Mouse (Mus musculus): ENCODE measurements around the gene Sec14l4. TPM values are rescaled to one million over a fixed set of nuclear protein-coding genes. Genes with fewer than 3 reads are reported as not detected.

Sec14l4 gene
- polyA plus RNA-seq (2015; fragmentation: Nextera tagmentation; extraction: Ambion mirVana), result not detected in 2 replicates

GRCm38 (mm10) chr11:4031126-4031941 is at the start of gene Sec14l4:
Gene Sec14l4, plus strand, starts transcription at chr11:4031462.
- no peak for ATAC-seq (replicated peaks; ENCODE audit: low FRiP score)
- 39% methylated on average over 16 of the region's 16 CpGs for WGBS
- Histone ChIP-seq H3K4me1 (no peaks in the 10 kb centered on the region), H3K4me3 (replicated peaks) (no peak within 1 kb of the TSS), H3K4me2 (no peak within 1 kb of the TSS), H3K9me3 (replicated peaks) (no peaks in the 10 kb centered on the region), H3K9ac (no peak within 1 kb of the TSS), H3K27me3 (peaks cover 8% of the 10 kb centered on the region; the same call in 1 of the 2 replicates), H3K27ac (no peak within 1 kb of the TSS), H3K36me3 (no peaks in the 10 kb centered on the region)

DNA sequence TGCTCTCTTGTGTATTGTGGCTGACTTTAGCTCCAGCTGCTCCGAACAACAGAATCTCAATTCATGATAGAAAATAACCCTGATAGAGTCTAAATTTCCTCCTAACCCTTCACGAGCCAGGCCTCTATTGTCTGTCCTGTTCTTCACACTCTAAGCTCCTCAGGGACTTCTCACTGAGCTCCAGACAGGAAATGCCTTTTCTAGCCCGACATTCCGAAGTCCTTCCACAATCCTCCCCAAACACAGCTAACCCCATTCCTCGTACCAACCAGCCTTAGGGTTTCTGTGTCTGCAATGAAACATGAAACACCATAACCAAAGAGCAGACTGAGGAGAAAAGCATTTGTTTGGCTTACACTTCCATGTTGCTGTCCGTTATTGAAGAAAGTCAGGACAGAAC is 49.7 kb upstream of the Sec14l4 start:
- Histone ChIP-seq H3K36me3 (peaks cover 48% of the 10 kb centered on the region), H3K4me2 (no peak overlapping the region), H3K27me3 (peaks cover 15% of the 10 kb centered on the region), H3K4me3 (replicated peaks) (no peak overlapping the region), H3K9me3 (replicated peaks) (no peaks in the 10 kb centered on the region), H3K27ac (peak overlapping the region; percentile 46; the same call in 1 of the 2 replicates), H3K4me1 (peaks cover 26% of the 10 kb centered on the region), H3K9ac (no peak overlapping the region)
- WGBS, result 55% methylated on average over 6 of the region's 6 CpGs
- no peak for ATAC-seq (replicated peaks; ENCODE audit: low FRiP score)

DNA sequence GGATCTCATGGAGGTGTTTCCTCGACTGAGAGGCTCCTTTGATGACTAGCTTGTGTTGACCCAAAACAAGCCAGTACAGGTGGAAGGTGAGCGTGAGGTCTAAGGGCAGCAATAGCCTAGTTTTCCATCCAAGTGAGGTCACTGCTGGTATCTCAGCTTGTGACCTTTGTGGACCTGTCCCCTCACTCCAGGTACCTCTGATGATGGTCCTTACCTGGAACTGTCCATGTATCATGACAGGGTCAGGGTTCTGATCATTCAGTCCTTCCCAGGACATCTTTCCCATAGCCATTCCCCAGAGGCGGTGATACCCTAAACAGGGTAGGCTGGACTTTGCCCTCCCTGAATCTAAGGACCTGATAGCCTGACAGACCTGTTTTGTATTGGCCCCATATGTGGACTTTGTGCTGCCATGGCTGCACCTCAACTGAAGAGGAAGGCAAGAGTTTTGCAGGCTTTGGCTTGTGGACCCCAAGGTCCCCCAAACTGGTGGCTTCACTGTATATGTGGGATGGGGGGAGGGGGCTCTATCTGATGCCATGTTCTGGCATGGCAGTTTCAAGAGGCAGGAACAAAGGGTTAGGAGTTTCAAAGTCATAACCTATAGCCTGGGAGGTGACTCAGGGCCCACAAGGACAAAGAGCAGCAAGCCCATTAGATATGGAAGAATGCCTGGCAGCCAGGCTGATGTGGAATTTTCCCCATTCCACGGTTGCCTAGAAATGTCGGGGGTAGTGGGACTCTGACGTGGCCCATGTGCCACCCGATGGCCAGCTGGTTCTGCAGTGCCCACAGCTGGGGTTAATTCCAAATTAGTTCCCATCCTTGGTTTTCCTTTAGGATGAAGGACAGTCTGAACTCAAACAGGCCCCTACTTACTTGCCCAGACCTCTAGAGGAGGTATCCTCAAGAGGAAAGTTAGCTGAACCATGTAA is 48.7 kb upstream of the Sec14l4 start:
- WGBS, result 61% methylated on average over 7 of the region's 7 CpGs

DNA sequence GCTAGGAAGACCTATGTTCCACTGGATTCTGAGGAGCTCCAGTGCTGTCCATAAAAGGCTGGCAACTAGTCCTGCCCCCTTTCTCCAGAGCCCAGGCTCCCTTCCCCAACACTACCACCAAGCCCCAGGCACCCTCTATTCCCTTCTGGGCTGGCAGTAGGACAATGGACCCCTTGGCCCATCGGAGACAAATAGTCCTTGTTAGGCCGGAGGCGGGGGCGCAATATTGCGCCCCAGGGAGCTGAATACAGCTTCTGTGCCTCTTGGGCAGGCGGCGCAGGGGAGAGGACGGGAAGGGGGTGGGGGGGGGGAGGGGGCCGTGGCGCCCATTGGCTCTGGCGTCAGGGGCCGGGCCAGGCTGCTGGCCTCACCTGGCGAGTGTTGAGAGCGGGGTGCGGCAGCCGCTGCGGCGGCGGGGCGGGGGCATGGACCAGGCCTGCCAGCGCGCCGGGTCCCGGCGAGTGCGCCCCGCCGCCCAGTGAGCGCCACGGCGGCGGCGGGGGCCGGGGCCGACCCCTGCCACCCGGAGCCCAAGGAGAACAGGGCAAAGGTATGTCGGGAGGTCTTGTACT is 47.9 kb upstream of the Sec14l4 start, which contains the start of gene Gal3st1:
Gene Gal3st1 (plus strand): TSS at position 346 of the 572 bp plus-strand sequence.
- peak within 1 kb of the TSS; percentile 8; the same call in 1 of the 2 replicates for H3K9ac ChIP-seq
- H3K27me3 ChIP-seq, result peaks cover 15% of the 10 kb centered on the region
- WGBS, result under 1% methylated on average over 25 of the region's 37 CpGs
- peaks cover 30% of the 10 kb centered on the region for H3K36me3 ChIP-seq
- ATAC-seq (replicated peaks; ENCODE audit: low FRiP score), result peak; percentile 69
- peak within 1 kb of the TSS; percentile 64 for H3K27ac ChIP-seq
- H3K9me3 ChIP-seq (replicated peaks), result no peaks in the 10 kb centered on the region
- H3K4me1 ChIP-seq, result peaks cover 26% of the 10 kb centered on the region
- peak within 1 kb of the TSS; percentile 52 for H3K4me3 ChIP-seq (replicated peaks)
- peak within 1 kb of the TSS; percentile 79 for H3K4me2 ChIP-seq

More for the DNA sequence above, 48.7 kb upstream of the Sec14l4 start:
- no peaks in the 10 kb centered on the region for H3K9me3 ChIP-seq (replicated peaks)
- H3K36me3 ChIP-seq, result peaks cover 38% of the 10 kb centered on the region
- ATAC-seq (replicated peaks; ENCODE audit: low FRiP score), result no peak
- no peak overlapping the region for H3K9ac ChIP-seq
- H3K27ac ChIP-seq, result peak overlapping the region; percentile 45; the same call in 1 of the 2 replicates
- H3K4me3 ChIP-seq (replicated peaks), result peak overlapping the region; percentile 52
- peak overlapping the region; percentile 79 for H3K4me2 ChIP-seq
- peaks cover 26% of the 10 kb centered on the region for H3K4me1 ChIP-seq
- peaks cover 15% of the 10 kb centered on the region for H3K27me3 ChIP-seq

GRCm38 (mm10) chr11:3983863-3984745 is 47.2 kb upstream of the Sec14l4 start:
- peak overlapping the region; percentile 79 for H3K4me2 ChIP-seq
- 11% methylated on average over 15 of the region's 15 CpGs for WGBS
- H3K27me3 ChIP-seq, result peaks cover 15% of the 10 kb centered on the region
- H3K9ac ChIP-seq, result peak overlapping the region; percentile 8; the same call in 1 of the 2 replicates
- H3K9me3 ChIP-seq (replicated peaks), result no peaks in the 10 kb centered on the region
- peak overlapping the region; percentile 52 for H3K4me3 ChIP-seq (replicated peaks)
- H3K27ac ChIP-seq, result peak overlapping the region; percentile 64
- peak; percentile 75 for ATAC-seq (replicated peaks; ENCODE audit: low FRiP score)
- peaks cover 23% of the 10 kb centered on the region for H3K36me3 ChIP-seq
- peaks cover 26% of the 10 kb centered on the region for H3K4me1 ChIP-seq

DNA sequence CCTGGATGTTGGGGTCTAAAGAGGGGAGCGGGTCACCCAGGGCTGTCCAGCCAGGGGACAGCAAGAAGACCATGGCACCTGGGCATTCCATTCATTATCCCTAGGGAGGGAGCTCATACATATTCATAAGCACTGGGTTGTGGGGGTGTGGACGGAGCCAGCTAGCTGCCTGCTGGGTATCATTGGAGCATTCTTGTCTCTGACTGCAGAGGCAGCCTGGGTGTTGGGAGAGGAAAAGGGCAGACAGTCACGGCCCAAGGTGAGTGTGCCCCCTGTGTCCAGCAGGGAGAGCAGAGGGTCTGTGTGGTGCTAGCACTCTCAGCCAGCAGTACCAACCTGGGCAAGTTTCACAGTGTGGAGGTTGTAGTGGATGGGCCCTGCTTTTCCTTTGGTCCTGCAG is 41.5 kb upstream of the Sec14l4 start:
- H3K9ac ChIP-seq, result no peak overlapping the region
- ATAC-seq (replicated peaks; ENCODE audit: low FRiP score), result no peak
- WGBS, result 71% methylated on average over 3 of the region's 3 CpGs
- no peak overlapping the region for H3K4me2 ChIP-seq
- no peak overlapping the region for H3K4me3 ChIP-seq (replicated peaks)
- H3K27me3 ChIP-seq, result no peaks in the 10 kb centered on the region
- H3K27ac ChIP-seq, result no peak overlapping the region
- no peaks in the 10 kb centered on the region for H3K9me3 ChIP-seq (replicated peaks)
- peaks cover 2% of the 10 kb centered on the region for H3K4me1 ChIP-seq
- H3K36me3 ChIP-seq, result no peaks in the 10 kb centered on the region

- no peak for ATAC-seq (replicated peaks; ENCODE audit: low FRiP score)
- Histone ChIP-seq H3K4me1 (peaks cover 5% of the 10 kb centered on the region), H3K36me3 (no peaks in the 10 kb centered on the region), H3K9ac (no peak overlapping the region), H3K4me3 (replicated peaks) (no peak overlapping the region), H3K4me2 (no peak overlapping the region), H3K27me3 (peaks cover 26% of the 10 kb centered on the region), H3K27ac (no peak overlapping the region), H3K9me3 (replicated peaks) (no peaks in the 10 kb centered on the region)
- WGBS, result 75% methylated on average over 6 of the region's 6 CpGs
Measured at GRCm38 (mm10) chr11:3993132-3993531, 38.1 kb upstream of the Sec14l4 start.

DNA sequence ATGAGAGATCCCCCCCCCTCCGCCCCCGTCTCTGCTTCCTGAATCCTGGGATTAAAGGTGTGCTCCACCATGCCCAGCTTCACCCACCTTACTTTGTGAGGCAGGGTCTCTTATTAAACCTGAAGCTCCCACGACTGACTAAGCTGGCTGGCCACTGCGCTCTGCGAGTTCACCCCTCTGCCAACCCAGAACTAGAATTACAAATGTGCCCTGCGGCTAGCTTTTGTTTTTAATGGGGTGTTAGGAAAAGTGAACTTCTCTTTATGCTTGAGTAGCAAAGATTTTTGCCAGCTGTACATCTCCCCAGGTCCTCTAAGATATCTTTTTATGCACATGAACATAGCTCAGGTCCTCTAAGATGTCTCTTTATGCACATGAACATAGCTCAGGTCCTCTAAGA is 37.3 kb upstream of the Sec14l4 start:
- Histone ChIP-seq H3K9ac (no peak overlapping the region), H3K36me3 (no peaks in the 10 kb centered on the region), H3K4me3 (replicated peaks) (no peak overlapping the region), H3K4me2 (no peak overlapping the region), H3K27ac (no peak overlapping the region), H3K27me3 (peaks cover 34% of the 10 kb centered on the region), H3K4me1 (peaks cover 11% of the 10 kb centered on the region), H3K9me3 (replicated peaks) (no peaks in the 10 kb centered on the region)
- WGBS, result 86% methylated on average over 6 of the region's 6 CpGs
- ATAC-seq (replicated peaks; ENCODE audit: low FRiP score), result no peak

GRCm38 (mm10) chr11:3995511-3995910 is 35.8 kb upstream of the Sec14l4 start:
- Histone ChIP-seq H3K4me2 (no peak overlapping the region), H3K27ac (no peak overlapping the region), H3K9me3 (replicated peaks) (no peaks in the 10 kb centered on the region), H3K27me3 (peaks cover 50% of the 10 kb centered on the region), H3K36me3 (no peaks in the 10 kb centered on the region), H3K9ac (no peak overlapping the region), H3K4me3 (replicated peaks) (no peak overlapping the region), H3K4me1 (peaks cover 11% of the 10 kb centered on the region)
- 80% methylated on average over 5 of the region's 5 CpGs for WGBS
- no peak for ATAC-seq (replicated peaks; ENCODE audit: low FRiP score)

- peaks cover 11% of the 10 kb centered on the region for H3K4me1 ChIP-seq
- H3K27me3 ChIP-seq, result peaks cover 58% of the 10 kb centered on the region
- H3K9ac ChIP-seq, result no peak overlapping the region
- H3K4me3 ChIP-seq (replicated peaks), result no peak overlapping the region
- H3K9me3 ChIP-seq (replicated peaks), result no peaks in the 10 kb centered on the region
- 87% methylated on average over 3 of the region's 3 CpGs for WGBS
- no peaks in the 10 kb centered on the region for H3K36me3 ChIP-seq
- ATAC-seq (replicated peaks; ENCODE audit: low FRiP score), result no peak
- H3K4me2 ChIP-seq, result no peak overlapping the region
- H3K27ac ChIP-seq, result no peak overlapping the region
Measured at GRCm38 (mm10) chr11:3996840-3997239, 34.4 kb upstream of the Sec14l4 start.
